Mouse (Mus musculus) kidney, embryonic 15.5 days (tissue): Measurements from ENCODE around the gene Gm26566. TPM values are rescaled to one million over a fixed set of nuclear protein-coding genes. Genes with fewer than 3 reads are reported as not detected.
"Not testable (repeated sequence)": the region's sequence is repeated elsewhere in the genome, so short reads cannot be mapped to it uniquely, and the experiment has no call there.

Experiments
- ATAC-seq: fragments of 200-750 bp; cut with Nextera tagmentation; replicated peaks from 2 replicates; pipeline ENCODE4 v1.8.0; 2017; ENCODE audit warnings: moderate TSS enrichment; ENCODE audit not compliant: low FRiP score
- H3K27ac ChIP-seq: fragments of 300-500 bp; sonication (generic); 2 replicates; pipeline ENCODE4 v1.5.1; 2015; ENCODE audit warnings: mild to moderate bottlenecking, inconsistent platforms
- H3K27me3 ChIP-seq: fragments of 300-500 bp; sonication (generic); 2 replicates; pipeline ENCODE4 v1.6.1; 2015; ENCODE audit warnings: inconsistent platforms
- H3K36me3 ChIP-seq: fragments of 300-500 bp; sonication (generic); 2 replicates; pipeline ENCODE4 v1.6.1; 2015; ENCODE audit warnings: inconsistent platforms
- H3K4me1 ChIP-seq: fragments of 300-500 bp; sonication (generic); 2 replicates; pipeline ENCODE4 v1.6.1; 2015; ENCODE audit warnings: inconsistent platforms
- H3K4me2 ChIP-seq: fragments of 300-500 bp; sonication (generic); 2 replicates; pipeline ENCODE4 v1.6.1; 2015; ENCODE audit warnings: moderate library complexity, mild to moderate bottlenecking, inconsistent platforms
- H3K4me3 ChIP-seq: fragments of 300-500 bp; sonication (generic); replicated peaks from 2 replicates; pipeline ENCODE4 v1.5.1; 2015; ENCODE audit warnings: mild to moderate bottlenecking, inconsistent platforms
- H3K9ac ChIP-seq: fragments of 300-500 bp; sonication (generic); 2 replicates; pipeline ENCODE4 v1.6.1; 2015; ENCODE audit warnings: mild to moderate bottlenecking, inconsistent platforms
- H3K9me3 ChIP-seq: fragments of 300-500 bp; sonication (generic); replicated peaks from 2 replicates; pipeline ENCODE4 v1.6.1; 2016; ENCODE audit warnings: inconsistent platforms
- WGBS: fragments of 180-500 bp; shearing (Covaris S2); methylation state at CpG from one replicate; pipeline ENCODE4 v1.1.7; 2015; ENCODE audit warnings: mixed read lengths; 5-methylcytosine and 5-hydroxymethylcytosine counted together
- polyA plus RNA-seq: library from polyadenylated mRNA; unstranded; fragments of >200 nt; fragmentation: Nextera tagmentation; extraction: Ambion mirVana; gene quantifications from 2 replicates; pipeline ENCODE4 v1.2.1, GENCODE M21; 2015

The Gm26566 gene
- polyA plus RNA-seq, 1 experiment from 2014 or later = 1.1 TPM

GRCm38 (mm10) chr4:88742771-88743371 is 21.3 kb downstream of the Gm26566 start:
- no peak for ATAC-seq
- H3K27ac ChIP-seq = no peak overlapping the region

GRCm38 (mm10) chr4:88744207-88744606 is 22.6 kb downstream of the Gm26566 start:
- Histone ChIP-seq H3K4me3 (no peak overlapping the region), H3K9me3 (no peaks in the 10 kb centered on the region), H3K36me3 (no peaks in the 10 kb centered on the region), H3K27me3 (no peaks in the 10 kb centered on the region), H3K27ac (no peak overlapping the region), H3K4me2 (no peak overlapping the region), H3K9ac (no peak overlapping the region), H3K4me1 (no peaks in the 10 kb centered on the region)
- ATAC-seq = no peak
- 66% methylated on average over 3 of the region's 3 CpGs for WGBS

More at GRCm38 (mm10) chr4:88742771-88743371, 21.3 kb downstream of the Gm26566 start:
- Histone ChIP-seq H3K27me3 (0 out of 2 replicates have a peak, but pooled peaks cover 2% of the 10 kb centered on the region), H3K9ac (no peak overlapping the region), H3K4me3 (no peak overlapping the region), H3K4me1 (no peaks in the 10 kb centered on the region), H3K36me3 (no peaks in the 10 kb centered on the region), H3K4me2 (no peak overlapping the region), H3K9me3 (no peaks in the 10 kb centered on the region)
- WGBS = 73% methylated on average over 7 of the region's 7 CpGs

GRCm38 (mm10) chr4:88749926-88750325 is 28.3 kb downstream of the Gm26566 start:
- no peak overlapping the region for H3K9ac ChIP-seq
- H3K4me1 ChIP-seq = no peaks in the 10 kb centered on the region
- H3K4me2 ChIP-seq = no peak overlapping the region
- H3K9me3 ChIP-seq = no peaks in the 10 kb centered on the region
- no peaks in the 10 kb centered on the region for H3K27me3 ChIP-seq
- ATAC-seq = no peak
- H3K36me3 ChIP-seq = no peaks in the 10 kb centered on the region
- 58% methylated on average over 6 of the region's 6 CpGs for WGBS
- H3K4me3 ChIP-seq = no peak overlapping the region
- no peak overlapping the region for H3K27ac ChIP-seq

GRCm38 (mm10) chr4:88754818-88755340 is 33.3 kb downstream of the Gm26566 start, which contains the start of gene Gm13271:
Gene Gm13271, plus strand, starts transcription at chr4:88754868.
- 82% methylated on average over 15 of the region's 15 CpGs for WGBS
- H3K9me3 ChIP-seq, H3K36me3 ChIP-seq, ATAC-seq, H3K4me1 ChIP-seq, H3K4me3 ChIP-seq, H3K4me2 ChIP-seq, H3K9ac ChIP-seq, H3K27ac ChIP-seq, H3K27me3 ChIP-seq: not testable (repeated sequence)

DNA sequence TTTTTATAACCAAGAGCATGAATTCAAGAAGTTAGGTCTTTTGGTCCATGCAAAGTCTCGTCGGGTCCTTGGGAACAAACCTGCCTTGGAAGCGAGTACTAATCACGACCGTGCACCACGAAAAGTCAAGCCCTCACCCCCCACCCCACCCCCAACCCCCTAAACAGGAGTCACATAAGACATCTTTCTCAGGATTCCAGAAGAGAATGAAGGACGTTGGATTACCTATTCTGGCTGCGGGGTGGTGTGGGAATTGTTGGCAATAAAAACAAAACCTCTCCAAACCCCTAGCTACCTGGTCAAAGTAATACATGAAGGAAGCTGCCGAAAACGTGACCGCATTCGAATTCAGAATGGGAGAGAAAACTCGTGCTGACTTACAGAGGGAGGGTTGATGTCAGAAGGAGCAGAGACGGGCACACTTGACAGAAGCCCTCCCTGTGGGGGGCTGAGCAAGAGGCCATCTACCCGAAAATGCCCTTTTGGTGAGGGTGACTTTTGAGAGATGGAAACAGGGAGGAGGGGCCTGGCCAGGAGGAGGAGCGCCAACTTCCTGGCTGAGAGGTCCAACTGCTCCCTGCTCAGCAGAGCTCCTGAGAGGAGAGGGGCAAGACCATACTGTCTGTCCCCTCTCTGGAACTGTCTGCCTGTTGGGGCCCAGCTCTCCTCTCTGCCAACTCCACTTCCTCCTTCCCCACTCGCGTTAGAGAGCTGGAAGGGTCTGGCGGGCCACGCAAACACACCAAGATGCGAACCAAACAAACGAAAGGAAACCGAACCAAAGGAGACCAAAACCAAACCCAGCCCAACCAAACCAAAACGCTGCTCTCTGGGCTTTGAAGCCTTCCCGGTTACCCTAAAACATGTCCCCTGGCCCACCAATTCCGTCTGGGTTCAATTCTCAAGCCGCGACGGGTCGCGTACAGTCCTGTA is 35.2 kb downstream of the Gm26566 start:
- H3K27me3 ChIP-seq, H3K4me1 ChIP-seq, H3K36me3 ChIP-seq, H3K9me3 ChIP-seq, ATAC-seq: not testable (repeated sequence)
- 8% methylated on average over 29 of the region's 31 CpGs for WGBS
- H3K4me3 ChIP-seq = peak overlapping the region; percentile 56
- H3K27ac ChIP-seq = peak overlapping the region; percentile 97
- H3K9ac ChIP-seq = peak overlapping the region; percentile 66
- H3K4me2 ChIP-seq = peak overlapping the region; percentile 83

GRCm38 (mm10) chr4:88757628-88758031 is 36.0 kb downstream of the Gm26566 start:
- 0% methylated on average over 21 of the region's 21 CpGs for WGBS
- peak overlapping the region; percentile 83 for H3K4me2 ChIP-seq
- H3K4me1 ChIP-seq, H3K36me3 ChIP-seq, H3K27me3 ChIP-seq, H3K9me3 ChIP-seq: not testable (repeated sequence)
- H3K4me3 ChIP-seq = peak overlapping the region; percentile 56
- H3K9ac ChIP-seq = peak overlapping the region; percentile 66; the same call in 1 of the 2 replicates
- peak overlapping the region; percentile 97 for H3K27ac ChIP-seq
- ATAC-seq = peak; percentile 100

GRCm38 (mm10) chr4:88758751-88759150 is 37.1 kb downstream of the Gm26566 start:
- not testable (repeated sequence) for H3K36me3 ChIP-seq, ATAC-seq, H3K27ac ChIP-seq, H3K4me3 ChIP-seq, H3K4me2 ChIP-seq, H3K27me3 ChIP-seq, H3K9ac ChIP-seq, H3K4me1 ChIP-seq, H3K9me3 ChIP-seq
- 90% methylated on average over 9 of the region's 9 CpGs for WGBS

DNA sequence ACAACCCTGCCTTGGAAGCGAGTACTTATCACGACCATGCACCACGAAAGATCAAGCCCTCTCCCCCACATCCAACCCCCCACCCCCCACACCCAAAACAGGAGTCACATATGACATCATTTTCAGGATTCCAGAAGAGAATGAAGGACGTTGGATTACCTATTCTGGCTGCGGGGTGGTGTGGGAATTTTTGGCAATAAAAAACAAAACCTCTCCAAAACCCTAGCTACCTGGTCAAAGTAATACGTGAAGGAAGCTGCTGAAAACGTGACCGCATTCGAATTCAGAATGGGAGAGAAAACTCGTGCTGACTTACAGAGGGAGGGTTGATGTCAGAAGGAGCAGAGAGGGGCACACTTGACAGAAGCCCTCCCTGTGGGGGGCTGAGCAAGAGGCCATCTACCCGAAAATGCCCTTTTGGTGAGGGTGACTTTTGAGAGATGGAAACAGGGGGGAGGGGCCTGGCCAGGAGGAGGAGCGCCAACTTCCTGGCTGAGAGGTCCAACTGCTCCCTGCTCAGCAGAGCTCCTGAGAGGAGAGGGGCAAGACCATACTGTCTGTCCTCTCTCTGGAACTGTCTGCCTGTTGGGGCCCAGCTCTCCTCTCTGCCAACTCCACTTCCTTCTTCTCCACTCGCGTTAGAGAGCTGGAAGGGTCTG is 38.1 kb downstream of the Gm26566 start, which contains the start of gene Gm13283:
TSS of gene Gm13283 (plus strand) at position 510 of the 659 bp plus-strand sequence.
- H3K27ac ChIP-seq = peak within 1 kb of the TSS; percentile 82
- not testable (repeated sequence) for H3K4me1 ChIP-seq, H3K9me3 ChIP-seq, H3K27me3 ChIP-seq, H3K36me3 ChIP-seq, ATAC-seq, H3K9ac ChIP-seq
- H3K4me2 ChIP-seq = peak within 1 kb of the TSS; percentile 54
- peak within 1 kb of the TSS; percentile 34 for H3K4me3 ChIP-seq
- 21% methylated on average over 10 of the region's 14 CpGs for WGBS

DNA sequence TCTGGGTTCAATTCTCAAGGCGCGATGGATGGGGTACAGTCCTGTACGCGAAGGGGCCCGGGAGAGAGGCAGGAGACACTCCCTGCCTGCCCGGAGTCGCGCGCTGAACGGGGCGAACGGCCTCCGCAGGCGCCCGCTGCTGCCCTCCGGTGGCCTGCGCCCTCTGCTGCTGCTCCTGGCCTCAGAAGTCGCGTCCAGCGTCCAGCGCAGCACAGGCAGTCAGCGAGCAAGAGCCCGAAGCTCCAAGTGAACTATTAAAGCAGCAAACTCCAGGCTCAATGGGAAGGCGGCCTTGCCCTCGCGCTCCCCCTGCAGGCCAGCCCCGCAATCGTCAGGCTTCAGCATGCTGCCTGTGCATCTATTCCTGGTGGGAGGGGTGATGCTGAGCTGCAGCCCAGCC is 38.8 kb downstream of the Gm26566 start:
- Histone ChIP-seq H3K4me2 (peak overlapping the region; percentile 54), H3K4me3 (peak overlapping the region; percentile 34), H3K27ac (peak overlapping the region; percentile 82)
- under 1% methylated on average over 23 of the region's 28 CpGs for WGBS
- H3K4me1 ChIP-seq, ATAC-seq, H3K9ac ChIP-seq, H3K27me3 ChIP-seq, H3K9me3 ChIP-seq, H3K36me3 ChIP-seq: not testable (repeated sequence)

- H3K9me3 ChIP-seq, ATAC-seq, H3K4me1 ChIP-seq, H3K4me3 ChIP-seq, H3K36me3 ChIP-seq, H3K27me3 ChIP-seq, H3K27ac ChIP-seq, H3K9ac ChIP-seq, H3K4me2 ChIP-seq: not testable (repeated sequence)
- WGBS = 74% methylated on average over 6 of the region's 8 CpGs
These were observed 40.2 kb downstream of the Gm26566 start for GRCm38 (mm10) chr4:88761776-88762175.

- not testable (repeated sequence) for H3K27me3 ChIP-seq, ATAC-seq, H3K9ac ChIP-seq, H3K4me3 ChIP-seq, H3K27ac ChIP-seq, H3K9me3 ChIP-seq, H3K4me1 ChIP-seq, H3K36me3 ChIP-seq
- WGBS = 51% methylated on average over 9 of the region's 9 CpGs
- peak overlapping the region; percentile 53; the same call in 1 of the 2 replicates for H3K4me2 ChIP-seq
These were observed 40.7 kb downstream of the Gm26566 start for GRCm38 (mm10) chr4:88762341-88762740.
